ENCODE assay signal across 7 mouse cellular contexts in genomic region chr14:77928021-77928420, GRCm38 (mm10). TPM values are rescaled to one million over a fixed set of nuclear protein-coding genes. Genes with fewer than 3 reads are reported as not detected.
DNase-seq lines count a peak whose midpoint lies in the region; ATAC-seq and TF ChIP-seq lines count a peak whose summit lies in the region.

No protein-coding gene starts in this region.

- no peaks in the 10 kb centered on the region for H3K36me3 ChIP-seq in forebrain, postnatal 0 days (ENCODE audit: insufficient read depth)
- H3K36me3 ChIP-seq in lung, embryonic 14.5 days (ENCODE audit: insufficient read depth) = no peaks in the 10 kb centered on the region

- peaks cover 15% of the 10 kb centered on the region for H3K4me1 ChIP-seq in bone marrow macrophage, adult 2 months (ENCODE audit: control insufficient read depth, insufficient read depth, low read length)
- H3K4me1 ChIP-seq in forebrain, postnatal 0 days (ENCODE audit: insufficient read depth) = no peaks in the 10 kb centered on the region
- H3K4me1 ChIP-seq in lung, embryonic 14.5 days (ENCODE audit: insufficient read depth) = no peaks in the 10 kb centered on the region

- TF ChIP-seq CTCF in bone marrow macrophage, adult 2 months (IDR thresholded peaks at IDR 0.05; ENCODE audit: low read depth, low read length) = peak; percentile 52
- TF ChIP-seq CTCF in forebrain, postnatal 0 days (IDR thresholded peaks at IDR 0.05; ENCODE audit: low read depth) = peak; percentile 54
- TF ChIP-seq CTCF in lung, embryonic 14.5 days (IDR thresholded peaks at IDR 0.05; ENCODE audit: low read depth) = peak; percentile 64

- no peak for TF ChIP-seq POLR2A in bone marrow macrophage, adult 2 months (IDR thresholded peaks at IDR 0.05; ENCODE audit: borderline replicate concordance, low read depth, low read length)

- H3K9ac ChIP-seq in forebrain, postnatal 0 days = no peak overlapping the region
- no peak overlapping the region for H3K9ac ChIP-seq in lung, embryonic 14.5 days

- H3K4me2 ChIP-seq in forebrain, postnatal 0 days (ENCODE audit: low read depth) = no peak overlapping the region
- no peak overlapping the region for H3K4me2 ChIP-seq in lung, embryonic 14.5 days

- H3K27ac ChIP-seq in bone marrow macrophage, adult 2 months (ENCODE audit: insufficient read depth, low read depth, low read length) = no peak overlapping the region
- no peak overlapping the region for H3K27ac ChIP-seq in forebrain, postnatal 0 days (ENCODE audit: low read depth, low read length)
- H3K27ac ChIP-seq in lung, embryonic 14.5 days (ENCODE audit: low read depth) = no peak overlapping the region

- H3K27me3 ChIP-seq in forebrain, postnatal 0 days (ENCODE audit: insufficient read depth, low read length) = no peaks in the 10 kb centered on the region
- H3K27me3 ChIP-seq in lung, embryonic 14.5 days (ENCODE audit: insufficient read depth, low read length) = no peaks in the 10 kb centered on the region

- H3K4me3 ChIP-seq in bone marrow macrophage, adult 2 months (ENCODE audit: insufficient read depth, low read length) = no peak overlapping the region
- no peak overlapping the region for H3K4me3 ChIP-seq in forebrain, postnatal 0 days (ENCODE audit: low read depth, low read length)
- no peak overlapping the region for H3K4me3 ChIP-seq in lung, embryonic 14.5 days (ENCODE audit: low read depth, low read length)

- no peaks in the 10 kb centered on the region for H3K9me3 ChIP-seq in forebrain, postnatal 0 days (ENCODE audit: low read length)
- H3K9me3 ChIP-seq in lung, embryonic 14.5 days (ENCODE audit: low read depth, low read length) = no peaks in the 10 kb centered on the region

- DNase-seq in 3T3-L1 (ENCODE audit: low read depth, low spot score) = peak; percentile 84
- peak; percentile 71 for DNase-seq in CD4-positive helper T cell, adult 2 months (ENCODE audit: low read depth, low spot score)
- DNase-seq in forebrain, postnatal 0 days = peak; percentile 63
- DNase-seq in large intestine, adult 2 months (ENCODE audit: low read depth, low spot score) = peak; percentile 43
- DNase-seq in lung, embryonic 14.5 days = peak; percentile 89
- peak; percentile 47 for DNase-seq in right cerebral cortex, postnatal 25 days

- WGBS in forebrain, postnatal 0 days = 39% methylated on average over 6 of the region's 6 CpGs
- WGBS in large intestine, adult 2 months = 29% methylated on average over 6 of the region's 6 CpGs
- 33% methylated on average over 6 of the region's 6 CpGs for WGBS in lung, embryonic 14.5 days

- no peak for ATAC-seq in forebrain, postnatal 0 days
- no peak for ATAC-seq in lung, embryonic 14.5 days (ENCODE audit: insufficient read depth)

RNA-seq across cellular contexts. Expression of gene Epsti1, which starts 24.0 kb away (rescaled TPM):
- 132 and 142 TPM in 2 replicates for polyA plus RNA-seq in bone marrow macrophage, adult 2 months (2012; ENCODE audit: insufficient read depth, insufficient read length, missing spikeins)
- 0.33 and 0.54 TPM in 2 replicates for total RNA-seq in forebrain, postnatal 0 days (2014; rRNA removed)
- 0.45 and 0.97 TPM in 2 replicates for polyA plus RNA-seq in forebrain, postnatal 0 days (2015; fragmentation: Nextera tagmentation; extraction: Ambion mirVana)
- polyA plus RNA-seq in large intestine, adult 2 months (2012; rRNA removed) = 17.6 and 21.4 TPM in 2 replicates
- 0.47 and 1.1 TPM in 2 replicates for polyA plus RNA-seq in lung, embryonic 14.5 days (2014; fragmentation: Nextera tagmentation; extraction: Ambion mirVana)

RNA-seq across cellular contexts. Expression of gene Dnajc15, which starts 53.1 kb away (rescaled TPM):
- 89.3 and 108 TPM in 2 replicates for polyA plus RNA-seq in bone marrow macrophage, adult 2 months (2012; ENCODE audit: insufficient read depth, insufficient read length, missing spikeins)
- total RNA-seq in forebrain, postnatal 0 days (2014; rRNA removed) = 10.0 and 12.4 TPM in 2 replicates
- polyA plus RNA-seq in forebrain, postnatal 0 days (2015; fragmentation: Nextera tagmentation; extraction: Ambion mirVana) = 77.7 and 90.2 TPM in 2 replicates
- polyA plus RNA-seq in large intestine, adult 2 months (2012; rRNA removed) = 6.0 and 6.4 TPM in 2 replicates
- 96.4 and 103 TPM in 2 replicates for polyA plus RNA-seq in lung, embryonic 14.5 days (2014; fragmentation: Nextera tagmentation; extraction: Ambion mirVana)

Comparison
In these comparisons a context has a peak if more than half of its experiments do, and no peak if none do; other contexts are left out.
1. RNA of gene Dnajc15, which starts 53.1 kb away (polyA plus RNA-seq): 96.4 to 103 TPM in lung, embryonic 14.5 days, 89.3 to 108 TPM in bone marrow macrophage, adult 2 months and 77.7 to 90.2 TPM in forebrain, postnatal 0 days; 6.0 to 6.4 TPM in large intestine, adult 2 months; every median in the first group is over 10 times any median in the second.
2. Peak in every context shown above with its lines, with median percentiles within 50 percentile points of each other: DNase-seq and CTCF ChIP-seq.